Mouse (Mus musculus) megakaryocyte, embryonic 14.5 days (primary cell): ENCODE measurements at regions not wholly inside any gene's neighbourhood (a gene's known extent, or its start where the extent isn't known, plus 50 kb on each side); places are given as distances from the start of the nearest gene placed in this dataset.

Experiments
- FLI1 ChIP-seq: IDR thresholded peaks from 2 replicates; pipeline ENCODE4 v1.6.1; 2012; ENCODE audit warnings: low read length, inconsistent platforms, mixed read lengths
- GATA1 ChIP-seq: IDR thresholded peaks from 3 replicates; pipeline ENCODE4 v1.6.1; 2012; ENCODE audit warnings: mixed read lengths, low read length, inconsistent platforms, borderline replicate concordance

GRCm38 (mm10) chr16:95185341-95185740, 72.0 kb upstream of the Kcnj15 start:
- TF ChIP-seq GATA1 (no peak), FLI1 (no peak)
